Mouse (Mus musculus) liver, adult (tissue): ENCODE measurements around the gene Tsc22d4.
A peak's percentile ranks its signal among the peaks of the same experiment; 100 is the strongest.

Experiments used
- GATA4 ChIP-seq: IDR thresholded peaks from 2 replicates; pipeline ENCODE4 v1.6.1; 2014; ENCODE audit warnings: mild to moderate bottlenecking, low read length; ENCODE audit not compliant: insufficient replicate concordance

Gene Tsc22d4

DNA sequence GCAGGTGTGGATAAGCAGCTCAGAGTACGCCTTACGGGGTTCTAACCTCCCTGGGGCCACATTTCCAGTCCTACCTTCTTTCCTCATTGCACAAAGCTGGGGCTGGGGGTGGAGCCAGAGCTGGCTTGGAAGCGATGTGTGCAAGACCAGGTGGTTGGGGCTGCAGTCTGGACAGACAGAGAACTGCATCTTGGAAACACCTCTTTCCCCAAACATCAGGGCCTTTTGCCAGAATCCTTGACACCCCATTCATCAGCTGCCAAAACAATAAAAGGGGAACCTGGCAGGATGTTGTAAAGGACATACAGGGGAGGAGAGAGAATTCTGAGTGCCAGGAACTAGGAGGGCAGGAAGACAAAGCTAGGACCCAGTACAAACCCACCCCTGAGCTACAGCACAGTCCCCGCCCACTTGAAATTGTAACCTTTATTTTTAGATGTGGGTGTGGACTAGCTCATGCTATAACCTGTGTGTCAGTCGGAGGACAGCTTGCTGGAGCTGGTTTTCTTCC, 30.9 kb downstream of the Tsc22d4 start:
- TF ChIP-seq GATA4 = no peak

DNA sequence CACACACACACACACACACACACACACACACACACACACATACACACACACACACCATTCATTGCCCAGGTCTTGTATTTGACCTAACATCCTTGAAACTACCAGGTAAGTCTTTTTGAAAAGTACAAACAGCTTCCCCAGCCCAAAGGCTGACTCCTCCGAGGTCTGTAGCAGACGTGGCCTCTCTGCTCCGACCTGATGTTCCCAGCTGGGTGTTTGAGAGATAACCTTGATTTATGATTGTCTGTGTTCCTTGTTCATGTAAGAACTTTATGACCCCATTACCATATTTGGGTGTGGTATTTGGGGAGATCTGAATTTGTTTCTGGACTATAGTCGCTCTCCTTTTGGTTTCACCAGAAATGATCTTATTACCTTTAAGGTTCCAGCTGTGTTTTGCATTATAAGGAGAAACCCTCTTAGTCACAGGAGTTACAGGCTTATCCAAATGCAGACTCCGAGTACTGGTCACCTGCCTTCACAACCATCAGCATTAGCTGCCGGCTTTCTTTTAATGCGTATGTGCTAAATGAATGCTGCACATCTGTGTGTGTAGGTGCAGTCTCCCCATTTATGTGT, 31.8 kb downstream of the Tsc22d4 start:
- no peak for TF ChIP-seq GATA4

DNA sequence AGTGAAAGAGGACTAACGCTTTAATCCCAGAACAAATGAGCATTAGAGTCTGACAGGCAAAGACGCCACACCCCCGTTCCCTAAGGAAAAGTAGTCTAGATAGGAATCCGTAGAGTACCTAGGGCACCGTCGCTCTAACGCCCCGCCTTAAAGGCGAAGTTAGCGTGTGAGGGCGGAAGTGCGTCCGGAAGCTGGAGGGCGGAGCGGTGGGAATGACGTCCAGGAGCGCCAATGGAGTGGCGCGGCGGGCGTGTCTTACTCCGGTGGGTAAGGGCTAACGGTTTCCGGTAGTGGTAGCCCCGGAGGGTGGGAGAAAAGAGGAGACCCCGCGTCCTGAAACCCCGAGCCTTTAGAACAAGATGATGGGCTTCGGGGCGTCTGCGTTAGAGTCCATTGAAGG, 33.1 kb downstream of the Tsc22d4 start, which contains the start of gene Ppp1r35:
Ppp1r35 (plus strand) TSS at position 215 of the 400 bp plus-strand sequence.
- TF ChIP-seq GATA4 = peak; percentile 52; the same call in 1 of the 2 replicates

DNA sequence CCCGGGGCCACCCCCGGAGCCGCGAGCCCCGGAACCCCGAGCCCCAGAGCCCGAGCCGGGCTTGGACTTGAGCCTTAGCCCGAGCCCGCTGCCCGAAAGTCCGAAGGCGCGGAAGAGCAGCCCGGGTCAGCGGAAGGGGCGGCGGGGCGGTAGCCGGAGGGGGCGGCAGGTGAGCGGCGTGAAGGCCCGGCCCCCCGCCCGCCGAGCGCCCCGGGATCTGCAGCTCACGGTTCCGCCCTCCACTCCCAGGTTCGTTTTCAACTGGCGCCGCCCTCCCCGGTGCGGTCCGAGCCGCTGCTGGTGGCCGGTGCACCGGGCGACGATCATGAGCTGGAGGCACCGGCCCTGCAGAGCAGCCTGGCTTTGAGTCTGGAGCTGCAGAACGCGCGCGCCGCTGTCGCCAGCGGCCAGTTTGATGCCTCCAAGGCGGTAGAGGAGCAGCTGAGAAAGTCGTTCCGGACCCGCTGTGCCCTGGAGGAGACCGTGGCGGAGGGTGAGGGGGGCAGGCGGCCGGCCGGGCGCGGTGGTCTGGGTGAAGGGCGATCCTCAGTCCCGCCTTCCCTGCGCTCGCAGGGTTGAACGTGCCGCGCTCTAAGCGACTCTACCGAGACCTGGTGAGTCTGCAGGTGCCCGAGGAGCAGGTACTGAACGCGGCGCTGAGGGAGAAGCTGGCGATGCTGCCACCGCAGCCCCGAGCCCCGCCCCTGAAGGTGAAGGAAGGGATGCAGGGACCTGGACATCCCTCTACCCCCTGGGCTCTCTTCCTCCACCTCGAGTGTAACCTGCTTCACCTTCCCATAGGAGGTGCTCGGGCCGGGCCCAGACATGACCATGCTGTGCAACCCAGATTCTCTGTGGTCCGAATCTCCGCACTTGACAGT, 33.8 kb downstream of the Tsc22d4 start:
- TF ChIP-seq GATA4 = no peak

DNA sequence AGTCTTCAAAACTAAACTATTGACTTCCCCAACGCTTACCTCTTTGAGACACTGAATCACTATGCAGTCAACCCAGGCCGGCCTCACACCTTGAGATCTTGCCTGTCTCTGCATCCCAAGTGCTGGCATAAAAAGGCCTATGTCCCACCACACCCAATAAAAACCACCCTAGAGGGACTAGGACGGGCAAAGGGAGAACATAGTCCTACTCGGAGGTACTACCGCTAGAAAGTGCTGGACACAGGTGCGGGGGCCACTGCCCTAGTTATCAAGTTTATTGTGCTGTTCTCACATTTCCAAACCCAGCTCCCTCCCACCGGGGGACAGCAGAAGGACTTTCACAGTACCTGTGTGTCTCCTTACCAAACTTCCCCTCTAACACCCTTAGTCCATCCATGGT, 36.1 kb downstream of the Tsc22d4 start:
- TF ChIP-seq GATA4 = no peak

DNA sequence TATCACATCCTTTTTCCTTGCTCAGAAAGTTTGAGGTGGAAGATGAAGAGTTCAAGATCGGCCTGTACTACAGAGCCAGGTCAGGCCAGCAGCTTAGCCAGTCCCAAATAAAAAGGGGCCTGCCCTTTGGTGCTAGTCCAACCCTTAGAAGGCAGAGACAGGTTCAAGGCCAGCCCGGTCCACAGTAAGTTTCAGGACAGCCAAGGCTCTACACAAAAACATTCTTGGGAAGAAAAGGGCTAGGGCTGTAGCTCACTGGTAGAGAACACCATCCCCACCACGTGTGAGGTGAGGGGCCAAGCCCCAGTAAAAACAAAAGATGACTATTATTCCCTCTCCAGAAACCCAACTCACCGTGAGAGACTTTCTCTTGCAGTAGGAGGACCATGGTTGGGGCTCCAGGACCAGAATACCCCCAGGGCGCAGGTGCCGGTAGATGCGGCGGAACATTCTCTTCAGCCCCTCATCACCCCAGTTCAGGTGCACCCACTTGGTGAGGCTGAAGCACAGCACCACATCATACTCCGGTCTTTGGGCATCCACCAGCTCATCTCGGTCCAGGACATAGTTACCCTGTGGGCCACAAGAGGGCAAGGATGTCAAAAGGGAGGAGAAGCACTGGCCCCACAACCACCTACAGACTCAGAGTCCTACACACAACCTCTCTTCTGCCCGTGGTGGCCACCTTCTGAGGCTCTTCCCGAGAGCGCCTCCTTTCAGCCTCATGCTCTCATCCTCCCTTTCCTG, 37.4 kb downstream of the Tsc22d4 start:
- no peak for TF ChIP-seq GATA4

DNA sequence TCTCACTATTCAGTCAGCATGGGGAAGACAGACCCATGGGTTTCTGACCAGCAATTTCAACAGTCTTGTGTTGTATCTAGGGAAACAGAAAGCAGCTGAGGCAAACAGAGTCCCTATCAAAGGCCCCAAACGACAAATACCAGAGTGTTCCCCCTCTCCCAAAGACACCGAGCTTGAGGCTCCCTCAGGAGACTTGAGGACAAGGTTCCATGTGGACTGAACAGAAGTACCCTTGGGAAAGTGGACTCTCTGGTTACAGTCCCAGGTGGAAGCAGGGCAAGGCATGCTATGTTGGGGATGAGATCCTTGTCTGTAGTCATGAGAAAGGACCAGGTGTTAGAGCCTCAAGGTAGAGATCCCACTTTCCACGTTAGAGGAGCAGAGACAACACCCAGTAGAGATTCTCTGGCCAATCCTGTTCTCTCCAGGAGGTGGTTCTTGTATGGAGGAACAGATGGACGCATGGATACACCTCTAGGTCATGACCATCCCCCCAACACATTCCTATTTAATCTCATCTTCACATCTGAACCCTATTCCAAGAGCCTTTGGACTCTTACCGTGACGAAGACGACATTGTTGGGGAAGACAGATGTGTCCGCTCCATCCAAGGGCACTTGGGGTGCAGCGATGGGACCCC, 38.5 kb downstream of the Tsc22d4 start:
- no peak for TF ChIP-seq GATA4

DNA sequence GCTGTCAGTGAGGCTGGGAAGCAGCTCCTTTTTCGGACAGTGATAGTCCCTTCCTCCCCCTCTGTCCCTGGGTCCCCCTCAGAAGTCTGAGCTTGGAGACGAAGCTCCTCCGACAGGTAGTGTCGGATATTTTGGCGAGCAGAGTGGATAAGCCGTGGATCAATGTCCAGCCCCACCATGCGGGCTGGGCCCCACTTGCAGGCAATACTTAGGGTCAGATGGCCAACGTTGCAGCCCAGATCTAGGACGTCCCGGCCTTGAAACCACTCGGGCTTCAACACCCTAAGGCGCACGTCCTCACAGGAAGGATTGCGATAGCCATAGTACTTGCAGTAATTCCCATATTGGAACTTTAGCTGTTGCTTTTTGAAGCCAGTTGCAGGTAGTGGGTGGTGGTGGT, 39.0 kb downstream of the Tsc22d4 start:
- TF ChIP-seq GATA4 = no peak

GRCm38 (mm10) chr5:137785164-137786031, 39.9 kb downstream of the Tsc22d4 start:
- TF ChIP-seq GATA4 = no peak

DNA sequence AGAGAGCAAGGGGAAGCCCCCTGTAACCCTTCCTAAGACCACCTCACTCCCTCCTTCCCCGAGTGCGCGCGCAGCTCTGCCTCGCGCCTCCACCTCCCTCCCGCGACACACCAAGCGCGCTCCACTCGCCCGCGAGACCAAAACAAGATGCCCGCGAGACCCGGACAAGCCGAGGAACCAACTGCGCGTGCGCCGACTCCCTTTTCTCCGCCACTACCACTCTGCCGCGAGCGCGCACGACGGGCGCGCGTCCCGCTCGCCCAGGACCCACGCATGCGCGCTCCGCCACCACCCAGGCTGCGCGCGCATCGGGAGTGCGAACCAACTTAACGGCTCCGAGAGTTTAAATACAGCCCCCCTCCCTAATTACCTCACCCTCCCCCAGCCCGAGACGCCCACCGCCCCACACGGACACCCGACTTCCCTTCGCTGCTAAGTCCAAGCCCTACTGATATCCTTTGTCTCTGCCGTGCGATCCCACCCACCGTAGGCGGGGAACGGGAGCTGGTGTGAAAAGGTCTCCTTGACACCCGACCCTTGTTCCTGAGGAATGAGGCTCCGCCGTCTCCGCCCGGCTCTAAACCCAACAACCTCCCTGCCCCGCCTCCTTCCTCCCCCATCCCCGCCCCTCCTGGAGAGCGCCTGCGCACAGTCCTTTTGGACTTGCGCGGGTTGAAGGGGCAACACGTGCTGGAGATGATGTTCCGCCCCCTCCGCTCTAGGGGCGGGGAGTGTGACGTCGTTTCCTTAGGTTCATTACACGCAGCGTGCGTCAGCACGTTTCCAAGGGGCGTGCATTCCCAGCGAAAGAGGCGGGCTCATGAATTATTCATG, 40.8 kb downstream of the Tsc22d4 start:
- TF ChIP-seq GATA4 = no peak

DNA sequence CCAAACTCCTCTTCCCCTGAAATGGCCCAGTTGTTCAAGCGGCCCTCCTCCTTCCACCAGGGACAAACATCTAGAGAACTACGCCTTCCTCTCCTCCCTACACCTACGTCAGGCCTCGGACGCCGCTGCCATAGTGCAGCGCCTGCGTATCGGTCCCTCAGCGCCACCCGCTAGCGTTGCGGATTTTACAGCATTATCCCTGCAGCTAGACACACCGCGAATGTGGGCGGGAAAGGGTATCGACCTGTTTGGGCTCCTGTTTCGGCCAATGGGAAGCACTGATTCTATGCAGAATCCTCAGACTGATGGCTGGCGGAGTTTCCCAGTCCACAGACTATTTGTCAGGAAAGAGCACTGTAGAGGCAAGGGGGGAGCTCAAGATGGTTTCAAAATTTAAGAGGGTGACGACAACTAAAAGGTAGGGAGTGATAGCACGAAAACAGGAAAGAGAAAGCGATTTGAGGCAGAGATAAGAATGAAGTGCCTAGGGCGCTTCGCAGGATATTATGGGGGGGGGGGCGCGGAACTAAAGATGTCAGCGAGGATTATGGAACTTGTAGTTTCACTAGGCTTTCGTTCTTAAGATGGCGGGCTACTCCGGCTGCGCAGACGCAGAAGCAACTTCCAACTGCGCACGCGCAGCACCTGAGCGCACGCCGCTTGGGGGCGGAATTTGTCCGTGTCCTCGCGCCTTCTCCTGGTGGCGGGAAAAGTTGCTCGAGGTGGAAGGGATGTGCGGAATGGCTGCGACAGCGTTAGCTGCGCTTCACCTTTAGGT, 41.8 kb downstream of the Tsc22d4 start, which contains the start of the genes Mepce and Zcwpw1:
Mepce (minus strand) TSS at position 505 of the 778 bp plus-strand sequence.
Zcwpw1 (plus strand) TSS at position 648 of the 778 bp plus-strand sequence.
- TF ChIP-seq GATA4 = peak; percentile 5; the same call in 1 of the 2 replicates

- TF ChIP-seq GATA4 = no peak
Measured at GRCm38 (mm10) chr5:137788171-137788570, 42.6 kb downstream of the Tsc22d4 start.
